Mouse (Mus musculus) CH12.LX (cell line): ENCODE data around the gene Bap1. TPM values are rescaled to one million over a fixed set of nuclear protein-coding genes. Genes with fewer than 3 reads are reported as not detected.

Experiments used
- DNase-seq: peaks from one replicate; pipeline ENCODE4 v3.0.0-alpha.2; 2013; ENCODE audit errors: extremely low read depth
- H3K27ac ChIP-seq: 2 replicates; pipeline ENCODE4 v1.5.1; 2012; ENCODE audit warnings: low read depth, mild to moderate bottlenecking, control low read depth, moderate library complexity; ENCODE audit not compliant: insufficient read depth
- H3K27me3 ChIP-seq: replicated peaks from 2 replicates; pipeline ENCODE3; 2012; ENCODE audit warnings: inconsistent platforms
- H3K36me3 ChIP-seq, 2 experiments: replicated peaks in 1 of 2; 2 replicates each; pipeline versions ENCODE3 to v1.6.1; 2012; ENCODE audit warnings: inconsistent platforms in 1 of 2, low read length in 1 of 2, mild to moderate bottlenecking in 1 of 2, mixed read lengths in 1 of 2, moderate library complexity in 1 of 2; ENCODE audit not compliant: control insufficient read depth in 1 of 2, insufficient read depth in 1 of 2
- H3K4me1 ChIP-seq, 2 experiments: 2 replicates each; pipeline ENCODE4 v1.6.1; 2012; ENCODE audit warnings: inconsistent platforms in 1 of 2, moderate library complexity in 1 of 2; ENCODE audit not compliant: insufficient read depth in 2 of 2, control insufficient read depth in 1 of 2
- H3K4me2 ChIP-seq: 2 replicates; pipeline ENCODE4 v1.6.1; 2012; ENCODE audit warnings: low read depth, mild to moderate bottlenecking, control low read depth; ENCODE audit not compliant: poor library complexity, insufficient read depth, severe bottlenecking
- H3K4me3 ChIP-seq, 3 experiments: fragments of 150-350 bp in 1 of 3; sonication (generic) in 1 of 3; replicated peaks in 1 of 3; 2 replicates each; pipeline versions ENCODE3 to v1.5.1; 2011 to 2012; ENCODE audit warnings: low read depth in 2 of 3, low read length in 2 of 3, mild to moderate bottlenecking in 2 of 3, moderate library complexity in 2 of 3, control low read depth in 1 of 3, improper control_type of control experiment in 1 of 3, inconsistent platforms in 1 of 3, mixed read lengths in 1 of 3; ENCODE audit not compliant: poor library complexity in 1 of 3
- H3K79me2 ChIP-seq: replicated peaks from 2 replicates; pipeline ENCODE4 v1.6.1; 2012; ENCODE audit warnings: mild to moderate bottlenecking, moderate library complexity; ENCODE audit not compliant: control insufficient read depth, poor library complexity, insufficient read depth, severe bottlenecking; ENCODE audit errors: extremely low read depth
- H3K9ac ChIP-seq: 2 replicates; pipeline ENCODE4 v1.6.1; 2012; ENCODE audit warnings: low read depth, mild to moderate bottlenecking, control low read depth, moderate library complexity; ENCODE audit not compliant: insufficient read depth
- H3K9me3 ChIP-seq: replicated peaks from 2 replicates; pipeline ENCODE3; 2012; ENCODE audit warnings: low read length, inconsistent platforms, mixed read lengths
- BHLHE40 ChIP-seq: IDR thresholded peaks from 2 replicates; pipeline ENCODE4 v1.6.1; 2011; ENCODE audit warnings: mild to moderate bottlenecking, low read depth, low read length, improper control_type of control experiment
- CHD2 ChIP-seq: IDR thresholded peaks from 2 replicates; pipeline ENCODE4 v1.6.1; 2011; ENCODE audit warnings: low read length, improper control_type of control experiment
- CTCF ChIP-seq, 2 experiments: IDR thresholded peaks in 1 of 2; conservative IDR thresholded peaks in 1 of 2; 2 replicates each; pipeline ENCODE4 v1.5.1; 2011 to 2012; ENCODE audit warnings: low read depth in 2 of 2, low read length in 2 of 2, improper control_type of control experiment in 1 of 2, inconsistent platforms in 1 of 2, mild to moderate bottlenecking in 1 of 2, moderate library complexity in 1 of 2
- EP300 ChIP-seq: IDR thresholded peaks from 2 replicates; pipeline ENCODE4 v1.6.1; 2011; ENCODE audit warnings: low read length, improper control_type of control experiment
- HCFC1 ChIP-seq: IDR thresholded peaks from 2 replicates; pipeline ENCODE4 v1.6.1; 2012; ENCODE audit warnings: low read depth, mild to moderate bottlenecking, inconsistent platforms, low read length, improper control_type of control experiment
- IRF4 ChIP-seq: IDR thresholded peaks from 2 replicates; pipeline ENCODE4 v1.6.1; 2014; ENCODE audit warnings: low read depth, mild to moderate bottlenecking, inconsistent platforms, low read length, improper control_type of control experiment
- MAFK ChIP-seq: IDR thresholded peaks from 2 replicates; pipeline ENCODE4 v1.6.1; 2011; ENCODE audit warnings: low read length, improper control_type of control experiment; ENCODE audit not compliant: insufficient replicate concordance
- MAX ChIP-seq: IDR thresholded peaks from 2 replicates; pipeline ENCODE4 v1.6.1; 2011; ENCODE audit warnings: low read length, improper control_type of control experiment
- MEF2A ChIP-seq: IDR thresholded peaks from 2 replicates; pipeline ENCODE4 v1.6.1; 2014; ENCODE audit warnings: low read depth, mild to moderate bottlenecking, inconsistent platforms, low read length, improper control_type of control experiment, borderline replicate concordance
- MXI1 ChIP-seq: IDR thresholded peaks from 2 replicates; pipeline ENCODE4 v1.6.1; 2011; ENCODE audit warnings: mild to moderate bottlenecking, low read depth, low read length, improper control_type of control experiment
- NELFE ChIP-seq: IDR thresholded peaks from 2 replicates; pipeline ENCODE4 v1.6.1; 2011; ENCODE audit warnings: low read depth, low read length, improper control_type of control experiment
- NRF1 ChIP-seq: IDR thresholded peaks from 2 replicates; pipeline ENCODE4 v1.6.1; 2014; ENCODE audit warnings: low read depth, mild to moderate bottlenecking, inconsistent platforms, low read length, improper control_type of control experiment, moderate library complexity
- POLR2A ChIP-seq: IDR thresholded peaks from 2 replicates; pipeline ENCODE4 v1.6.1; 2011; ENCODE audit warnings: low read depth, mild to moderate bottlenecking, improper control_type of control experiment, low read length
- POLR2AphosphoS2 ChIP-seq: IDR thresholded peaks from 2 replicates; pipeline ENCODE4 v1.6.1; 2011; ENCODE audit warnings: low read depth, low read length, improper control_type of control experiment
- SIN3A ChIP-seq: IDR thresholded peaks from 2 replicates; pipeline ENCODE4 v1.6.1; 2012; ENCODE audit warnings: low read length, improper control_type of control experiment, inconsistent platforms
- TCF12 ChIP-seq: IDR thresholded peaks from 2 replicates; pipeline ENCODE4 v1.6.1; 2014; ENCODE audit warnings: low read depth, mild to moderate bottlenecking, inconsistent platforms, low read length, improper control_type of control experiment
- USF1 ChIP-seq: IDR thresholded peaks from 2 replicates; pipeline ENCODE4 v1.6.1; 2014; ENCODE audit warnings: low read depth, mild to moderate bottlenecking, inconsistent platforms, low read length, improper control_type of control experiment
- ZMIZ1 ChIP-seq: IDR thresholded peaks from 2 replicates; pipeline ENCODE4 v1.6.1; 2012; ENCODE audit warnings: low read depth, mild to moderate bottlenecking, inconsistent platforms, low read length, improper control_type of control experiment
- dilution Hi-C: fragments of 300-500 bp; cut with MboI; formaldehyde crosslinking; loops from 2 replicates; pipeline ENCODE4 v1.14.3; 2020; ENCODE audit warnings: low sequenced_read_pairs; ENCODE audit not compliant: extremely low pct_unique_long_range_greater_than_20kb, extremely low pct_ligation_motif_present
- in situ Hi-C: fragments of 300-500 bp; cut with MboI; formaldehyde crosslinking; loops from 3 replicates; pipeline ENCODE4 v1.14.3; 2019; ENCODE audit warnings: low sequenced_read_pairs, low pct_ligation_motif_present, low pct_unique_long_range_greater_than_20kb, mixed read lengths
- polyA plus RNA-seq: library from polyadenylated mRNA; unstranded; fragments of >175 nt; gene quantifications from 2 replicates; pipeline ENCODE4 v1.2.1, GENCODE M21; 2012; ENCODE audit warnings: low read depth; ENCODE audit not compliant: insufficient read length
- total RNA-seq, 2 experiments: library from RNA; depleted of rRNA; stranded (reverse); fragments of 300-350 nt in 1 of 2; fragments of >200 nt in 1 of 2; gene quantifications; 2 replicates each; pipeline ENCODE4 v1.2.3; 2012 to 2014

Gene Bap1
- total and polyA plus RNA-seq, 3 experiments, result 56.6 to 87.7 (median 62.0) TPM

DNA sequence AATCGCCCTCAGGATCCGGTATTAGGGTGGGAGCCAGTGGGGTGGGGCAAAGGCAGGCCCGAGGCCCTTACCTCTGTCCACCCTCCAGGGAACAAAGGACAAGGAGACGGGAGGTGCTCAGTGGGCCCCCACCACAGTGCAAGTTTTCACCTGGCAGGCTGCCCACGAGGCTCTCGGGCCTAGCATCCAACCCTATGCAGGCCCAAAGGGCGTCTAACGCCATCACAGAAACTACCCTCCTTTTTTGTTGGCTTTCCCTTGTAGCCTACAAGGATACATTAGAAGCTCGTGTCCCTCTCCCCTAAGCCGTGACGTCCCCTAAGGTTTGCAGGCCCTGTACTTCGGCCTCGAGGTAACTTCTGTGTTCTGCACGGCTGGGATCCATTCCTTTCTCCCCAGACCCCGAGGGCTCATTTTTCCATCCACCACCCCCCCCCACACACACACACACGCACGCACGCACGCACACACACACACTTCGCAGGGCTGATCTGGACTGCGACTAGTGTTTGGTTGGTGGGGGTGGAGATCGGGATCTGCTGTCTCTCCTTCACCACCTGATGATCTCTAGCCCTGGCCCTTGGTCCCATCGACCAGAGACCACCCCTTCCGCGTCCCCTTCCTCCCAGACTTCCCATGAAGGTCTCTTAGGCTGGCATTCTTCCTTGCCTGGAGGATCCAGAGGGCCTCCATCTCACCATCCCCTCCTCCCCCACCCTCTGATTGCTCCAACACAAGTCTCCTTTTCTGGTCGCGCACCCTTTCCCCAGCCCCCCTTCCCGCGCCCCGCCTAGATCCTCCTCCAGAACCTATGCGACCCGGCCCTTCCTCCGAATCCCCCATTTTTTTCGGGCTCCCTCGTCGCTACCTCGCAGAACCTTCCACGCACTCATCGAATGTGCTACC lies 45.4 kb upstream of the Bap1 start:
- Histone ChIP-seq H3K4me2 (peak overlapping the region; percentile 95), H3K36me3 (peaks cover 25 to 39% of the 10 kb centered on the region in 2 experiments), H3K4me1 (peaks cover 5 to 24% of the 10 kb centered on the region in 2 experiments; a peak in 3 of 4 replicates), H3K9me3 (no peaks in the 10 kb centered on the region), H3K79me2 (peaks cover 29% of the 10 kb centered on the region), H3K27ac (peak overlapping the region; percentile 21), H3K9ac (peak overlapping the region; percentile 93), H3K27me3 (peaks cover 12% of the 10 kb centered on the region), H3K4me3 (peak overlapping the region; percentile 79 to 97 (median 88))
- dilution Hi-C loops (no loop called here), in situ Hi-C loops (no loop called here)
- peak; percentile 39 for DNase-seq
- TF ChIP-seq MEF2A (no peak), CHD2 (no peak; the same call in 1 of the 2 replicates), NRF1 (no peak), ZMIZ1 (0 out of 2 replicates have a peak, but pooled peaks have one; percentile 11), POLR2A (no peak; the same call in 1 of the 2 replicates), SIN3A (0 out of 2 replicates have a peak, but pooled peaks have one; percentile 18), BHLHE40 (0 out of 2 replicates have a peak, but pooled peaks have one; percentile 35), CTCF (conservative IDR thresholded peaks at IDR 0.05 in 1 of 2, IDR thresholded peaks at IDR 0.05 in 1 of 2; ENCODE audit: low read depth in 2 of 2, low read length in 2 of 2) (no peak), HCFC1 (peak; percentile 23; the same call in 1 of the 2 replicates), EP300 (no peak), USF1 (no peak), IRF4 (no peak), MAX (no peak)

DNA sequence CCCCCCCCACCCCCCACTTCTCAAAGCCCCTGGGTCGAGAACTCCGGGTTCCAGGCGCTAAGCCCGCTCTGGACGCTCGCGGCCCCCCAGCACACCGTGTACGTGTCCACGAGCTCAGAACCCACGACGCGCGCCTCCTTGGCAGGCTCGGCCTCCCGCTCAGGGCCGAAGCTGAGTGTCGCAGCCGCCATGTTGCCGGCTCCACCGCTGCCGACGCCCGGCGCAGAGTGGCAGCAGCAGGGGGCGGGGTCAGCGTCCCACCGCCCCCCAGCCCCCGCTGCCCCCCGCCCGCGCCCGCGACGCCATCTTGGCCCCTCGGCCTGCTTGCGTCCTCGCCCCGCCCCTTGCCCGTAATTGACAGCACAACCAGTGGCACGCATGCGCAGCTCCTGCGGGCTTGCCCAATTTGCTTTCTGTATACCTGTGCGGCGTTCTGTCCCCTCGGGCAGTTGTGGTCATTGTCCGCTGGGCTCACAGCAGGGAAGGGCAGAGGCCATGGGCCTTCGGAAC lies 44.7 kb upstream of the Bap1 start:
- Histone ChIP-seq H3K27me3 (peaks cover 12% of the 10 kb centered on the region), H3K4me1 (peaks cover 5 to 24% of the 10 kb centered on the region in 2 experiments; a peak in 3 of 4 replicates), H3K27ac (peak overlapping the region; percentile 21; the same call in 1 of the 2 replicates), H3K9ac (peak overlapping the region; percentile 93), H3K9me3 (no peaks in the 10 kb centered on the region), H3K36me3 (peaks cover 21 to 33% of the 10 kb centered on the region in 2 experiments), H3K4me2 (peak overlapping the region; percentile 95), H3K4me3 (peak overlapping the region; percentile 79 to 97 (median 88)), H3K79me2 (peaks cover 29% of the 10 kb centered on the region)
- in situ Hi-C loops, result no loop called here
- TF ChIP-seq ZMIZ1, result peak; percentile 64; the same call in 1 of the 2 replicates
- TF ChIP-seq POLR2AphosphoS2, result no peak; the same call in 1 of the 2 replicates
- peak; percentile 44; the same call in 1 of the 2 replicates for TF ChIP-seq MXI1
- no peak for TF ChIP-seq MAFK
- TF ChIP-seq TCF12, result peak; percentile 82
- TF ChIP-seq NRF1, result peak; percentile 92
- TF ChIP-seq NELFE, result peak; percentile 81
- TF ChIP-seq BHLHE40, result 0 out of 2 replicates have a peak, but pooled peaks have one; percentile 7
- TF ChIP-seq POLR2A, result peak; percentile 84
- dilution Hi-C loops, result no loop called here
- DNase-seq, result peak; percentile 96
